Mouse (Mus musculus): ENCODE results near the gene Kcnk18. TPM values are rescaled to one million over a fixed set of nuclear protein-coding genes. Genes with fewer than 3 reads are reported as not detected.

Gene Kcnk18
- polyA plus RNA-seq, 1 experiment from 2014 or later = 0.04 TPM

GRCm38 (mm10) chr19:59193456-59193855, 25.6 kb upstream of the Kcnk18 start:
- Histone ChIP-seq H3K36me3 (replicated peaks) (no peaks in the 10 kb centered on the region), H3K27ac (replicated peaks) (peak overlapping the region; percentile 68), H3K9me3 (no peaks in the 10 kb centered on the region), H3K4me1 (peaks cover 18% of the 10 kb centered on the region; the same call in 1 of the 2 replicates), H3K4me3 (peak overlapping the region; percentile 51), H3K27me3 (replicated peaks; ENCODE audit: low read depth, poor library complexity, severe bottlenecking) (peaks cover 98% of the 10 kb centered on the region)
- WGBS = under 1% methylated on average over 10 of the region's 10 CpGs
- DNase-seq (ENCODE audit: low spot score) = peak; percentile 42

GRCm38 (mm10) chr19:59193986-59194820, 24.8 kb upstream of the Kcnk18 start:
- peak overlapping the region; percentile 51 for H3K4me3 ChIP-seq
- peaks cover 91% of the 10 kb centered on the region for H3K27me3 ChIP-seq (replicated peaks; ENCODE audit: low read depth, poor library complexity, severe bottlenecking)
- no peaks in the 10 kb centered on the region for H3K9me3 ChIP-seq
- peaks cover 18% of the 10 kb centered on the region; the same call in 1 of the 2 replicates for H3K4me1 ChIP-seq
- peak overlapping the region; percentile 68 for H3K27ac ChIP-seq (replicated peaks)
- no peaks in the 10 kb centered on the region for H3K36me3 ChIP-seq (replicated peaks)
- under 1% methylated on average over 50 of the region's 50 CpGs for WGBS
- peak; percentile 69 for DNase-seq (ENCODE audit: low spot score)

DNA sequence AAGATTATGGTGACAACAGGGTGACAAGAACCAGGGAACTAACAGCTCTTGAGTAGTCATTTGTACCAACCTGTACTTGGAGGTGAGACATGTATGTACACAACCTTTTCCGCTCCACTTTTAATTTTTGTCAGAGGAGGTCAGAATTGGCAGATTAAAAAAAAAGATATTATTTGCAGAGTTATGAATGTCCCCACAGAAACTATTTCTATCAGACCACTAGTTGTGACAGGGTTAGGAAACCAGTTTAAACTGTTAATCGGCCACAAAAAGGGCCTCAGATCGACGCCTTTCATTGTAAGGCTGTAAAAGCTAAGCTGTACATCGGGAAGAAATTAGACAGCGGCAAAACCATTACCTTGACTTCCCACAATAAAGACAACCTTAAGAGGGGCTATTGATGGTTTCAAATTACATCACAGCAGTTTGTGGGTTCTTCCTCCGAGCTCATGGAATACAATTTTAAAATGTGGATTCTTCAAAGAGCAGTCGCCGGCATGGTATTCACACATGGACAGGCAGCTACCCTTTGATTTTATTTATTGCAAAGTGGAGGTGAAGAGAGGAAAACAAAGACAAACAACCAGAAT, 23.7 kb upstream of the Kcnk18 start:
- Histone ChIP-seq H3K4me3 (peak overlapping the region; percentile 26; the same call in 1 of the 2 replicates), H3K27me3 (replicated peaks; ENCODE audit: low read depth, poor library complexity, severe bottlenecking) (peaks cover 80% of the 10 kb centered on the region), H3K9me3 (peaks cover 7% of the 10 kb centered on the region; the same call in 1 of the 2 replicates), H3K36me3 (replicated peaks) (no peaks in the 10 kb centered on the region), H3K4me1 (peaks cover 18% of the 10 kb centered on the region; the same call in 1 of the 2 replicates), H3K27ac (replicated peaks) (no peak overlapping the region)
- no peak for DNase-seq (ENCODE audit: low spot score)
- WGBS = 4% methylated on average over 9 of the region's 9 CpGs

DNA sequence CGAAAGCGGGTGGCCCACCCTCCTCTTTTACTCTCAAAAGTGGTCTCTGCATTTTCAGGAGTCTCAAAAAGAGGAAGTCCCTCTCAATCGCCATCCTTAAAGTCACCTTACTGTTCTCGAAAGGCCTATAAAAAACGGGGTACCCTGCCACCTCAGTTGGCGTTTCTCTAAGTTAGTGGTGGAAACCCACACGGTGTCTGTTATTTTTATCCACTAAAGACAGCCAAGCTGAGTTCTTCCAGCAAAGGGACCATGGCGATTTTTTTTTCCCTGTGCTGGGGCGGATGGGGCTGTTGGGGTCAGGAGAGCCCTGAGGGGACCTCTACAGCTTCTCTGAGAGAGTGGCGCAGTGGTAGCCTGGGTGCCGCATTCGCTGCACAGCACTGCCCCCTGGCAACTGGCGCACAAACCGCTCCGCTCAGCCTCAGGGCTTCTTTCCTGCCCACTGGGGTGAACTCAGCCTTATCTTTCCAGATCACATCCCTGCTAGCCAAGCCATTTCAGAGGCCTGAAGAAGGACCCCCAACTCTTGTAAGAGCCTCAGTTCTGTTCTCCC, 22.8 kb upstream of the Kcnk18 start:
- Histone ChIP-seq H3K4me3 (peak overlapping the region; percentile 26; the same call in 1 of the 2 replicates), H3K9me3 (peaks cover 11% of the 10 kb centered on the region; the same call in 1 of the 2 replicates), H3K27me3 (replicated peaks; ENCODE audit: low read depth, poor library complexity, severe bottlenecking) (peaks cover 71% of the 10 kb centered on the region), H3K27ac (replicated peaks) (no peak overlapping the region; the same call in 1 of the 2 replicates), H3K36me3 (replicated peaks) (no peaks in the 10 kb centered on the region), H3K4me1 (peaks cover 18% of the 10 kb centered on the region; the same call in 1 of the 2 replicates)
- WGBS = under 1% methylated on average over 15 of the region's 15 CpGs
- DNase-seq (ENCODE audit: low spot score) = peak; percentile 75

DNA sequence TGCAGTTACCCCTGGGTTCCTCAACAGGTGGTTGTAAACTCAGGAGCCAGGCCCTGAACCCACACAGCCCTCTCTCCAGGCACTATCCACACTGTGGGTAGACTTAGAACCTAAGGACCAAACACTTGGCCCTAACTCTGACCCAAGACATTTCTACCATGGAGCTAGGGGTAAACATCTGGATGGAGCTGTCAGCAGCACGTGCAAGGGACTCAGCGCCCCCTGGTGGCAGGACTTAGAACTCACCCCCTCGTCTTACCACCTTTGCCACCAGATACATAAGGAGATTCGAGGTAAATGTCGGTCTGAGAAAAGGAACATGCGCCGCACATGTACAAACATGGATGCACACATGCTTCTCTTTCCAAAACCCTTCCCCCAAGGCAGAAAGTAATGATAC, 20.9 kb upstream of the Kcnk18 start:
- Histone ChIP-seq H3K27ac (replicated peaks) (no peak overlapping the region), H3K27me3 (replicated peaks; ENCODE audit: low read depth, poor library complexity, severe bottlenecking) (peaks cover 51% of the 10 kb centered on the region), H3K4me3 (no peak overlapping the region), H3K36me3 (replicated peaks) (no peaks in the 10 kb centered on the region), H3K4me1 (peaks cover 18% of the 10 kb centered on the region; the same call in 1 of the 2 replicates), H3K9me3 (peaks cover 15% of the 10 kb centered on the region; the same call in 1 of the 2 replicates)
- peak; percentile 73 for DNase-seq (ENCODE audit: low spot score)
- 40% methylated on average over 7 of the region's 7 CpGs for WGBS

DNA sequence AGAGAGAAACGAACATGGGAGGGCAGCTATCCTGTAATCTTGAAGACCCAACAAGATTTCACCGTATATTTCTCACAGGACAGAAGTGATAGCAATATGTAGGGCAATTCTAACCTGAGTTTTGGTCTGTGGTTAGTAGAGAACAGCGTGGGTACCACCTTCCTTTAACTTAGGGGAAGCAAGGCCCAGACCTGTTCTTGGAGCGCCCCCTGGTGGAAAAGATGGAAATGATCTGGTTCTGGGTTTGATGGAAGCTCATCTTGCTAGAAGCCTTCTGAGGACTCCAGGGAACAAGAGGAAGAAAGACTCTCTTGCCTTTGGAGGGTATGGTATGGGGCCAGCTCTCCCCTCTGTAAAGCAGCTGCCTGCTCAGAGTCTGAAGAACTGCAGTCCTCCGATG, 10.5 kb upstream of the Kcnk18 start:
- 32% methylated on average over 5 of the region's 5 CpGs for WGBS
- peak; percentile 80 for DNase-seq (ENCODE audit: low spot score)
- Histone ChIP-seq H3K27ac (replicated peaks) (no peak overlapping the region), H3K4me1 (no peaks in the 10 kb centered on the region), H3K4me3 (no peak overlapping the region), H3K27me3 (replicated peaks; ENCODE audit: low read depth, poor library complexity, severe bottlenecking) (no peaks in the 10 kb centered on the region; the same call in 1 of the 2 replicates), H3K9me3 (no peaks in the 10 kb centered on the region), H3K36me3 (replicated peaks) (no peaks in the 10 kb centered on the region)

GRCm38 (mm10) chr19:59208986-59209385, 10.0 kb upstream of the Kcnk18 start:
- Histone ChIP-seq H3K4me1 (no peaks in the 10 kb centered on the region), H3K27ac (replicated peaks) (no peak overlapping the region), H3K9me3 (no peaks in the 10 kb centered on the region), H3K4me3 (no peak overlapping the region), H3K36me3 (replicated peaks) (no peaks in the 10 kb centered on the region), H3K27me3 (replicated peaks; ENCODE audit: low read depth, poor library complexity, severe bottlenecking) (no peaks in the 10 kb centered on the region; the same call in 1 of the 2 replicates)
- WGBS = 72% methylated on average over 2 of the region's 2 CpGs
- no peak for DNase-seq (ENCODE audit: low spot score)

- Histone ChIP-seq H3K9me3 (no peaks in the 10 kb centered on the region), H3K4me1 (no peaks in the 10 kb centered on the region), H3K4me3 (no peak overlapping the region), H3K27me3 (replicated peaks; ENCODE audit: low read depth, poor library complexity, severe bottlenecking) (no peaks in the 10 kb centered on the region), H3K27ac (replicated peaks) (no peak overlapping the region), H3K36me3 (replicated peaks) (no peaks in the 10 kb centered on the region)
- no peak for DNase-seq (ENCODE audit: low spot score)
- WGBS = 79% methylated on average over 3 of the region's 3 CpGs
Measured at GRCm38 (mm10) chr19:59216891-59217290, 2.1 kb upstream of the Kcnk18 start.

DNA sequence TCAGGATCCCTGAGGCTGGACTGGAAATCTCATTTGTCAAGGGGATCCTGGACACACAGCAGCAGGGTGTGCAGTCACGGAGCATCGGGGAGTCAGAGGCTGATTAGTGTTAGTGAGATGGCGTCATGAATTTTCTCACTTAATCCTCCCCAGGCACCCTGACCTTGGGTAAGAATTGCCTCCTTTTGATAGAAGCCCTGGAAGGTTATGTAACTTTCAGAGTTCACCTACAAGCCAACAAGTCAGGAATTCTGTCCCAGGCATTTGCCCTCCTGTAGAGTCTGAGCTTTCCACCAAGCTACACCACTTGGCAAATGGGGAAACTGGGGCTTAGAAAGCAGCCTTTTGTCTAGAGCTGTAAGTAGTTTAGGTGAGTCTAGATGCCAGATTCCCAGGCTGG, 2.1 kb downstream of the Kcnk18 start:
- Histone ChIP-seq H3K27me3 (replicated peaks; ENCODE audit: low read depth, poor library complexity, severe bottlenecking) (no peaks in the 10 kb centered on the region), H3K4me1 (no peaks in the 10 kb centered on the region), H3K36me3 (replicated peaks) (no peaks in the 10 kb centered on the region), H3K4me3 (no peak overlapping the region), H3K27ac (replicated peaks) (no peak overlapping the region), H3K9me3 (no peaks in the 10 kb centered on the region)
- WGBS = 77% methylated on average over 3 of the region's 3 CpGs
- no peak for DNase-seq (ENCODE audit: low spot score)

GRCm38 (mm10) chr19:59228376-59228775, 9.4 kb downstream of the Kcnk18 start:
- H3K36me3 ChIP-seq (replicated peaks) = no peaks in the 10 kb centered on the region
- H3K27ac ChIP-seq (replicated peaks) = no peak overlapping the region
- H3K9me3 ChIP-seq = no peaks in the 10 kb centered on the region
- H3K27me3 ChIP-seq (replicated peaks; ENCODE audit: low read depth, poor library complexity, severe bottlenecking) = no peaks in the 10 kb centered on the region
- no peak for DNase-seq (ENCODE audit: low spot score)
- WGBS = 69% methylated on average over 3 of the region's 3 CpGs
- H3K4me1 ChIP-seq = no peaks in the 10 kb centered on the region
- no peak overlapping the region for H3K4me3 ChIP-seq

DNA sequence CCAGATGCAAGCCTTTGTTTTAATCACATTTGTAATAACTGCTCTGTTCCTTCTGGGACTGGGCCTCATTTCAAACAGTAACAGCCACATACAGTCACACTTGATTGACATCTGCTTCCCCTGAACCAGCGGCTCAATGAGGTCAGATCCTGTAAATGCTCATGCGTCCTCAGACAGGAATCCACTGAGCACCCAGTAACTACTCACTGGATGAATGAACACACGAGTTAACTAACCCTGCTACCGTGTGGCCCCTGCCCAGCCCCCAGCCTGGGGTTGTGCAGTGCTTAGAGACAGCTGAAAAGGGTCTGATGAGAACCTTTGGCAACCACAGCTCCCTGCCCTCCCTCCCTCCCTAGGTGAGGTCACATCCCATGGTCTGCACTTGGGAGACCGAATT, 13.8 kb downstream of the Kcnk18 start:
- no peaks in the 10 kb centered on the region for H3K36me3 ChIP-seq (replicated peaks)
- peaks cover 7% of the 10 kb centered on the region for H3K27me3 ChIP-seq (replicated peaks; ENCODE audit: low read depth, poor library complexity, severe bottlenecking)
- DNase-seq (ENCODE audit: low spot score) = no peak
- 71% methylated on average over 5 of the region's 5 CpGs for WGBS
- H3K9me3 ChIP-seq = no peaks in the 10 kb centered on the region
- H3K27ac ChIP-seq (replicated peaks) = no peak overlapping the region
- peaks cover 5% of the 10 kb centered on the region; the same call in 1 of the 2 replicates for H3K4me1 ChIP-seq
- no peak overlapping the region for H3K4me3 ChIP-seq

GRCm38 (mm10) chr19:59235001-59235400, 16.0 kb downstream of the Kcnk18 start:
- Histone ChIP-seq H3K9me3 (no peaks in the 10 kb centered on the region), H3K27me3 (replicated peaks; ENCODE audit: low read depth, poor library complexity, severe bottlenecking) (peaks cover 23% of the 10 kb centered on the region), H3K36me3 (replicated peaks) (no peaks in the 10 kb centered on the region), H3K4me3 (no peak overlapping the region), H3K27ac (replicated peaks) (no peak overlapping the region), H3K4me1 (peaks cover 5% of the 10 kb centered on the region; the same call in 1 of the 2 replicates)
- WGBS = 91% methylated on average over 18 of the region's 18 CpGs
- DNase-seq (ENCODE audit: low spot score) = no peak

Measured in embryonic facial prominence, embryonic 10.5 days (tissue).